Comparison of ENCODE assay signal across 27 mouse cellular contexts in genomic region chr19:55376331-55376730, GRCm38 (mm10).
DNase-seq lines count a peak whose midpoint lies in the region; ATAC-seq lines count a peak whose summit lies in the region.
"Had no signal": no experiment of that assay in that cellular context is flagged by ENCODE, and none has a peak within 500 bp of the region (broad histone marks: within the 10 kb centered on the region; RNA-seq: fewer than 3 reads in every experiment).

No protein-coding gene starts in this region.

- H3K9ac ChIP-seq in midbrain, embryonic 13.5 days (replicated peaks): no peak overlapping the region
- no peak overlapping the region for H3K9ac ChIP-seq in forebrain, embryonic 14.5 days (ENCODE audit: low read length)
- H3K9ac ChIP-seq: embryonic facial prominence, embryonic 12.5 days; heart, embryonic 15.5 days; hindbrain, embryonic 15.5 days; intestine, embryonic 15.5 days; lung, embryonic 14.5 days; neural tube, embryonic 15.5 days had no signal

- no peak for DNase-seq in midbrain, embryonic 10.5 days (ENCODE audit: low spot score)
- DNase-seq in Muller cell, postnatal 12 days (ENCODE audit: inconsistent ontology term): peak; percentile 72
- DNase-seq in forebrain, embryonic 14.5 days (ENCODE audit: low spot score): peak; percentile 84
- no peak for DNase-seq in gastrocnemius, postnatal 14 days
- DNase-seq in thymus, postnatal 25 days: no peak
- DNase-seq in heart, postnatal 4 days: no peak
- DNase-seq: adrenal gland, postnatal 14 days; cerebellum, adult 11 months; cerebellum, postnatal 10 days; gastrocnemius, adult 2 months; heart, postnatal 36 days; kidney, adult 8-10 months; kidney, postnatal 10 days; left cerebral cortex, postnatal 4 days; lung, embryonic 14.5 days; right cerebral cortex, postnatal 25 days; spleen, adult 18-20 months; thymus, postnatal 14 days had no signal

- intact Hi-C loops in gastrocnemius, postnatal 14 days (cut with DNase I; ENCODE audit: low total_unique reads): no loop called here

- WGBS in midbrain, embryonic 13.5 days: 46% methylated on average over 6 of the region's 6 CpGs
- WGBS in midbrain, embryonic 10.5 days: 85% methylated on average over 6 of the region's 6 CpGs
- 6% methylated on average over 6 of the region's 6 CpGs for WGBS in forebrain, embryonic 14.5 days

- no peak overlapping the region for H3K4me2 ChIP-seq in midbrain, embryonic 13.5 days (replicated peaks)
- H3K4me2 ChIP-seq in forebrain, embryonic 14.5 days (ENCODE audit: low read length): no peak overlapping the region
- H3K4me2 ChIP-seq: embryonic facial prominence, embryonic 12.5 days; heart, embryonic 15.5 days; hindbrain, embryonic 15.5 days; intestine, embryonic 15.5 days; lung, embryonic 14.5 days; neural tube, embryonic 15.5 days had no signal

- no peak for ATAC-seq in midbrain, embryonic 13.5 days
- peak; percentile 80 for ATAC-seq in forebrain, embryonic 14.5 days
- peak; percentile 52 for ATAC-seq in megakaryocyte-erythroid progenitor cell, adult 5-6 weeks (replicated peaks; ENCODE audit: low FRiP score, low TSS enrichment, poor library complexity, severe bottlenecking)
- ATAC-seq: intestine, embryonic 15.5 days had no signal

- no peaks in the 10 kb centered on the region for H3K9me3 ChIP-seq in midbrain, embryonic 13.5 days
- no peaks in the 10 kb centered on the region for H3K9me3 ChIP-seq in midbrain, embryonic 10.5 days (replicated peaks)
- no peaks in the 10 kb centered on the region for H3K9me3 ChIP-seq in forebrain, embryonic 14.5 days (replicated peaks; ENCODE audit: control insufficient read depth, low read length)
- H3K9me3 ChIP-seq: embryonic facial prominence, embryonic 12.5 days; heart, embryonic 15.5 days; hindbrain, embryonic 15.5 days; intestine, embryonic 15.5 days; neural tube, embryonic 15.5 days had no signal

- H3K27ac ChIP-seq in midbrain, embryonic 13.5 days: peak overlapping the region; percentile 41; the same call in 1 of the 2 replicates
- no peak overlapping the region for H3K27ac ChIP-seq in midbrain, embryonic 10.5 days (replicated peaks)
- H3K27ac ChIP-seq in forebrain, embryonic 14.5 days (ENCODE audit: low read depth, low read length): no peak overlapping the region
- H3K27ac ChIP-seq: embryonic facial prominence, embryonic 12.5 days; gastrocnemius, adult 2 months; heart, embryonic 15.5 days; hindbrain, embryonic 15.5 days; intestine, embryonic 15.5 days; left cerebral cortex, adult 2 months; neural tube, embryonic 15.5 days had no signal

- peaks cover 42% of the 10 kb centered on the region for H3K4me1 ChIP-seq in midbrain, embryonic 13.5 days (replicated peaks)
- H3K4me1 ChIP-seq in midbrain, embryonic 10.5 days: peaks cover 30% of the 10 kb centered on the region
- peaks cover 10% of the 10 kb centered on the region for H3K4me1 ChIP-seq in forebrain, embryonic 14.5 days (ENCODE audit: control insufficient read depth, insufficient read depth, low read length)
- H3K4me1 ChIP-seq: heart, embryonic 15.5 days; intestine, embryonic 15.5 days had no signal

- H3K36me3 ChIP-seq in midbrain, embryonic 13.5 days: no peaks in the 10 kb centered on the region
- H3K36me3 ChIP-seq in midbrain, embryonic 10.5 days: no peaks in the 10 kb centered on the region
- H3K36me3 ChIP-seq in forebrain, embryonic 14.5 days (ENCODE audit: control insufficient read depth, insufficient read depth, low read length): no peaks in the 10 kb centered on the region
- H3K36me3 ChIP-seq: embryonic facial prominence, embryonic 12.5 days; heart, embryonic 15.5 days; hindbrain, embryonic 15.5 days; intestine, embryonic 15.5 days; neural tube, embryonic 15.5 days had no signal

- H3K27me3 ChIP-seq in midbrain, embryonic 13.5 days: no peaks in the 10 kb centered on the region
- H3K27me3 ChIP-seq in midbrain, embryonic 10.5 days (ENCODE audit: low read depth, poor library complexity, severe bottlenecking): no peaks in the 10 kb centered on the region
- peaks cover 3% of the 10 kb centered on the region; the same call in 1 of the 2 replicates for H3K27me3 ChIP-seq in forebrain, embryonic 14.5 days (replicated peaks; ENCODE audit: control insufficient read depth, insufficient read depth, low read length)
- H3K27me3 ChIP-seq: embryonic facial prominence, embryonic 12.5 days; heart, embryonic 15.5 days; hindbrain, embryonic 15.5 days; intestine, embryonic 15.5 days; neural tube, embryonic 15.5 days had no signal

- H3K4me3 ChIP-seq in midbrain, embryonic 13.5 days (replicated peaks): no peak overlapping the region
- H3K4me3 ChIP-seq in midbrain, embryonic 10.5 days: no peak overlapping the region
- no peak overlapping the region for H3K4me3 ChIP-seq in forebrain, embryonic 14.5 days (ENCODE audit: low read depth, low read length)
- H3K4me3 ChIP-seq: embryonic facial prominence, embryonic 12.5 days; gastrocnemius, adult 2 months; heart, embryonic 15.5 days; hindbrain, embryonic 15.5 days; intestine, embryonic 15.5 days; left cerebral cortex, adult 2 months; myocyte; neural tube, embryonic 15.5 days had no signal

Comparison
In these comparisons a context has a peak if more than half of its experiments do, and no peak if none do; other contexts are left out.
1. DNase-seq: peak in Muller cell, postnatal 12 days (single experiment) and forebrain, embryonic 14.5 days (single experiment); none in midbrain, embryonic 10.5 days (single experiment), gastrocnemius, postnatal 14 days (single experiment), thymus, postnatal 25 days (single experiment) and heart, postnatal 4 days (single experiment).